Mouse (Mus musculus): ENCODE data around the gene Pde2a. TPM values are rescaled to one million over a fixed set of nuclear protein-coding genes. Genes with fewer than 3 reads are reported as not detected.

Gene Pde2a
- polyA plus RNA-seq, 1 experiment from 2014 or later, result 31.6 TPM

DNA sequence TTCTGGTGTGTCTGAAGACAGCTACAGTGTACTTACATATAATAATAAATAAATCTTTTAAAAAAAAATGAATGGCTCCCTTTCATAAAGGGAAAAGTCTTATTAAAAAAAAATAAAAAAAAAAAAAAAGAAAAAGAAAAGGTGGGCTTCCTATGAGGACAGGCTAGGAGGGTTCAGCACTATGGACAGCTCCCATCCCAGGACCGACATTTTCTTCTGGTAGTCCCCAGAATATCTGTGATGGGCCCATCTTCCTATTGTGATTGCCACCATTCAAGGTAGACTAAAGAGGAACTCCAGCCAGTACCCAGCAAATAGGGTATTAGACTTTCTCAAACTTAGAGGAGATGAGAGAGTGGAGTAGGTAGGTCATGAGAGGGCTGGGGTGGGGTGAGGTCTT is 16.4 kb downstream of the Pde2a start:
- Histone ChIP-seq H3K4me2 (ENCODE audit: low read length) (no peak overlapping the region), H3K36me3 (ENCODE audit: control insufficient read depth, insufficient read depth, low read length) (no peaks in the 10 kb centered on the region), H3K9me3 (replicated peaks; ENCODE audit: control insufficient read depth, low read length, poor library complexity, severe bottlenecking) (no peaks in the 10 kb centered on the region), H3K9ac (ENCODE audit: low read depth, low read length) (no peak overlapping the region), H3K27ac (ENCODE audit: low read length) (no peak overlapping the region), H3K4me3 (ENCODE audit: low read depth, low read length) (no peak overlapping the region), H3K4me1 (ENCODE audit: control insufficient read depth, insufficient read depth, low read length) (no peaks in the 10 kb centered on the region), H3K27me3 (ENCODE audit: control insufficient read depth, insufficient read depth, low read depth, low read length) (no peaks in the 10 kb centered on the region)
- ATAC-seq, result no peak
- WGBS, result 15% methylated on average over 1 of the region's 1 CpGs

DNA sequence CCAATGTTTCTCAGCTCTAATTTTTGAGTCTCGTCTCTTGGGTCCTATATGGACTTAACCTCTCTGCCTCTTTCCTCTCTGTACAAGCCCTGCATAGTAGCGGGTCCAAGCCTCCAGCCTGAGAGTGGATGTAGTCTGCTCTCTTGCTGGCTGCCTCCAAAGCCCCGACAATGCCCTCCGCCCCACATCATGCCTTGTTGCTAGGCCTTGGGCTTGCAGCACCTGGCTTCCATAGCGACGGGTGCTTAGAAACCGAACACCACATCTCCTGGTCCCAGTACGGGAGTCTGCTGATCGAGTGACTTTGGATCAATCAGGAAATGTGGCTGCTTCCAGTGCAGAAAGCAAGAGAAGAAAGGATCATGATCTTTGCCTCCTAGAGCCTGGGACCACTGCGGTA is 21.6 kb downstream of the Pde2a start:
- no peak overlapping the region for H3K27ac ChIP-seq (ENCODE audit: low read length)
- H3K36me3 ChIP-seq (ENCODE audit: control insufficient read depth, insufficient read depth, low read length), result no peaks in the 10 kb centered on the region
- H3K4me3 ChIP-seq (ENCODE audit: low read depth, low read length), result no peak overlapping the region
- H3K9ac ChIP-seq (ENCODE audit: low read depth, low read length), result no peak overlapping the region
- ATAC-seq, result 0 out of 2 replicates have a peak, but pooled peaks have one; percentile 53
- WGBS, result 50% methylated on average over 10 of the region's 10 CpGs
- H3K9me3 ChIP-seq (replicated peaks; ENCODE audit: control insufficient read depth, low read length, poor library complexity, severe bottlenecking), result no peaks in the 10 kb centered on the region
- H3K4me1 ChIP-seq (ENCODE audit: control insufficient read depth, insufficient read depth, low read length), result no peaks in the 10 kb centered on the region
- no peak overlapping the region for H3K4me2 ChIP-seq (ENCODE audit: low read length)
- no peaks in the 10 kb centered on the region for H3K27me3 ChIP-seq (ENCODE audit: control insufficient read depth, insufficient read depth, low read depth, low read length)

DNA sequence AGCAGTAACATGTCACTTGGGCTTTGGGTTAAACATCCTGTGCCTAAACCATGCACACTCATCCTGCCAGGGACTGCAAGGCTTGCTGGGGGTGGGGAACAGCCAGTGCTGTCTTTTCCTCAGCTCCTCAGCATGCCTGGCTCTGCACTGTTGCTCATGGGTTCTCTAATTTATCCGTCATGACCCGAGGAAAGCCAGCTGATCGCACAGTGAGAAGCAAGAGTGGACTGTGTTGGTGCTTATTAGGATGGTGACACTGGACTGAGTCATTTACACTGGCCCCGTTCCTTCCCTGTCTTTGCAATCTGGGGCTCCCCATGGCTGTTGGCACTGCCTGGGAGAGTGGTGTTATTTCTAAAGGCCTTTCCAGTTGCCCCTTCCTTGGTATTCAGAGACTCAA is 22.7 kb downstream of the Pde2a start:
- Histone ChIP-seq H3K9ac (ENCODE audit: low read depth, low read length) (no peak overlapping the region), H3K4me2 (ENCODE audit: low read length) (no peak overlapping the region), H3K9me3 (replicated peaks; ENCODE audit: control insufficient read depth, low read length, poor library complexity, severe bottlenecking) (no peaks in the 10 kb centered on the region), H3K36me3 (ENCODE audit: control insufficient read depth, insufficient read depth, low read length) (no peaks in the 10 kb centered on the region), H3K4me3 (ENCODE audit: low read depth, low read length) (no peak overlapping the region), H3K27ac (ENCODE audit: low read length) (no peak overlapping the region), H3K27me3 (ENCODE audit: control insufficient read depth, insufficient read depth, low read depth, low read length) (no peaks in the 10 kb centered on the region), H3K4me1 (ENCODE audit: control insufficient read depth, insufficient read depth, low read length) (no peaks in the 10 kb centered on the region)
- 75% methylated on average over 4 of the region's 4 CpGs for WGBS
- ATAC-seq, result no peak

DNA sequence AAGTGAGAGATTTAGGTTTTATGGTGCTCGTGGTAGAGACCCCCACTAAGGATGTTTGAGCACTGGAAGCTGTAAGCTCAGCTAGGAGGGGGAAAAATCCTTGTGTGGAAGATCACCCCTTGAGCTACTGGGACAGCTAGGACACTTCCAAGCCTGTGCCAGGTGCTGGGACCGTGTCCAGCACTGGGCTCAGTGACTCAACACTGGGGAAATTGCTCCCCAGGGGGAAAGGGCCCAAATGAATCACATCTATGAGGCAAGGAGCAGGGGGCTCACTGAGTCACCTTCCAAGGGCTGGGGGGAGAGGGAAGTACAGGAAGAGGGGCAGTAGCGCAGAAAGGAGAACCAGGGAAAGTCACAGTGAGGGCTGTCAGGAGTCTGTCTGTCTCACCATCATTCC is 28.4 kb downstream of the Pde2a start:
- Histone ChIP-seq H3K36me3 (ENCODE audit: control insufficient read depth, insufficient read depth, low read length) (no peaks in the 10 kb centered on the region), H3K27ac (ENCODE audit: low read length) (no peak overlapping the region), H3K4me1 (ENCODE audit: control insufficient read depth, insufficient read depth, low read length) (peaks cover 7% of the 10 kb centered on the region; the same call in 1 of the 2 replicates), H3K9ac (ENCODE audit: low read depth, low read length) (no peak overlapping the region), H3K27me3 (ENCODE audit: control insufficient read depth, insufficient read depth, low read depth, low read length) (peaks cover 18% of the 10 kb centered on the region), H3K4me3 (ENCODE audit: low read depth, low read length) (no peak overlapping the region), H3K9me3 (replicated peaks; ENCODE audit: control insufficient read depth, low read length, poor library complexity, severe bottlenecking) (no peaks in the 10 kb centered on the region), H3K4me2 (ENCODE audit: low read length) (no peak overlapping the region)
- 34% methylated on average over 3 of the region's 3 CpGs for WGBS
- ATAC-seq, result no peak

DNA sequence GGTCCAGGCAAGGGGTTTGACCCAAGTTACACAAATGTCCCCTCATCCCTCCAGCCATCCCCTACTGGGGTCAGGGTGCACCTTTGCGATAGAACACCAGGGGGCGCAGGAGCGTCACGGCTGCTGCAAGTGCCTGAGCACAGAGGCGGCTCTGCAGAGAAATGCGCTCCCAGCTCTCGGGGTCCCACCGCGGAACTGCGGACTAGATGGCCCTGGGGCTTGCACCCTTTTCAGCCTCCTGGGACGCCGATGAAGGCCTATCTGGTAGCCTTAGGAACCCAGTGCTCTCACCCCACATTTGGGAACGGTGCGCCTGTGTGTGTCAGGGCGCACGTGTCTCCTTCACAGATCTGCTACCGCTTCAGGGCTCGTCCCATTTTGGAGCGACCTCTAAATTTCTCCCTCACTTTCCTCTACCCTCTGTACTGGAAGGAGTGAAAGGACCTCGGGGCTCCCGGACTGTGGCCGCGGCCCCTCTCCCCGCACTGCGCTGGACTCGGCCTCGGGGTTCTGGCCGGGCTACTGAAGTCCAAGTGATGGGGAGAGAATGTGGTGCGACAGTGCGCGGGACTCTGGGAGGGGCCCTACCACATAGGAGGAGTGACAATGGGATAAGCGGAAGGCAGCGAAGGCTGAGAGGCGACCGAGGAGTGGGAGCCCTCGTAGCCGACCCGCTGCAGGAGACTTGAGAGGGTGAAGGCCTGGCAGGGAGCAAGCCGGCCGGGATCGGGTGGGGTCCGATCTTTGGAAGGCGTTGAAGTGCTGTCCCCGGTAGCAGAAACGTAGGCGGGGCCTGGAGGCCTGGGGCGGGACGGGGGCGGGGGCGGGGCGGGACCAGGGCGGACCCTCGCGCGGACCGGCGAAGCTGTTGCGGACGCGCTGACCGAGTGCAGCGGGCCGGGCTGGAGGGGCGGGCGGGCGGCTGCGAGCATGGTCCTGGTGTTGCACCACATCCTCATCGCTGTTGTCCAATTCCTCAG is 29.2 kb downstream of the Pde2a start:
- peaks cover 7% of the 10 kb centered on the region; the same call in 1 of the 2 replicates for H3K4me1 ChIP-seq (ENCODE audit: control insufficient read depth, insufficient read depth, low read length)
- H3K27ac ChIP-seq (ENCODE audit: low read length), result no peak overlapping the region
- no peaks in the 10 kb centered on the region for H3K9me3 ChIP-seq (replicated peaks; ENCODE audit: control insufficient read depth, low read length, poor library complexity, severe bottlenecking)
- ATAC-seq, result peak; percentile 87
- H3K27me3 ChIP-seq (ENCODE audit: control insufficient read depth, insufficient read depth, low read depth, low read length), result peaks cover 18% of the 10 kb centered on the region
- WGBS, result under 1% methylated on average over 64 of the region's 68 CpGs
- peak overlapping the region; percentile 60 for H3K4me3 ChIP-seq (ENCODE audit: low read depth, low read length)
- H3K9ac ChIP-seq (ENCODE audit: low read depth, low read length), result peak overlapping the region; percentile 70
- H3K4me2 ChIP-seq (ENCODE audit: low read length), result peak overlapping the region; percentile 100
- H3K36me3 ChIP-seq (ENCODE audit: control insufficient read depth, insufficient read depth, low read length), result no peaks in the 10 kb centered on the region

DNA sequence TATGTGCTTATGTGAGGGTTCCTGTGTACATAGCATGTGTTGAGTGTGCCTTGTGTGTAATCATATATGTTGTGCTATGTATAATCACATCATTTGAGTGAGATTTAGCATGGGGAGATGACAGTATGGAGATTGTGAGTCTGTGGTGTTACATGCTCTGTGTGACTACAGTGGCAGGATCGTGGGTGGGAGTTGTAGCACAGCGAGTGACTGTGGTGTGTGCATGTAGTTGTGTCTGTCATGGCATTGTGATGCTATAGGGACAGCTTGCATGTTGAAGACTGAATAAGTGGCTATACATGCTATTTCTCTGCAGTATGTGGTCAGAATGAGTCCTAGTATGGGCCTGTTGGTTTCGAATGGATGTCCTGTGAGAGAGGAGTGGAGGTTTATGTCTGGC is 31.2 kb downstream of the Pde2a start:
- 90% methylated on average over 3 of the region's 3 CpGs for WGBS
- peak overlapping the region; percentile 9; the same call in 1 of the 2 replicates for H3K4me3 ChIP-seq (ENCODE audit: low read depth, low read length)
- ATAC-seq, result no peak

DNA sequence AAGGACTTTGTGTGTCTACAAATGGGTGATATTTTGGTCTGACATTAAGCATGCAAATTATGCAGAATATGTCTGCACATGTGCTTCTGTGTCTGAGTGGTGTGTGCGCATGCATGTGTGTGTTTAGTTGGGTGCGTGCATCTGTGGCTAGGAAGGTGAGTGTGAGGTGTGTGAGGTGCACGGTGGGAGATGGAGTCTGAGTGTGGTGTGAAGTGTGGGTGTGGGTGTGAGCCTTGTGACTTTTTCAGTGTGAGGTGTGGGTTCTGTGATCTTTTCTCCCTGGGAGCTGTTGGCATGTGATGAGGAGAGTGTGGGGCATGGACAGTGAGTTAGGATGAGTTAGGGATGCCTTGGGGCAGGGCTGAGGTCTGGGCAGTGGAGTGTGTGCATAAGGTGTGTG is 31.8 kb downstream of the Pde2a start:
- 93% methylated on average over 3 of the region's 3 CpGs for WGBS
- H3K4me3 ChIP-seq (ENCODE audit: low read depth, low read length), result no peak overlapping the region

More for the DNA sequence above, 31.2 kb downstream of the Pde2a start:
- peak overlapping the region; percentile 100 for H3K4me2 ChIP-seq (ENCODE audit: low read length)
- peaks cover 7% of the 10 kb centered on the region; the same call in 1 of the 2 replicates for H3K4me1 ChIP-seq (ENCODE audit: control insufficient read depth, insufficient read depth, low read length)
- no peak overlapping the region for H3K27ac ChIP-seq (ENCODE audit: low read length)
- H3K9ac ChIP-seq (ENCODE audit: low read depth, low read length), result no peak overlapping the region
- H3K36me3 ChIP-seq (ENCODE audit: control insufficient read depth, insufficient read depth, low read length), result no peaks in the 10 kb centered on the region
- H3K27me3 ChIP-seq (ENCODE audit: control insufficient read depth, insufficient read depth, low read depth, low read length), result peaks cover 18% of the 10 kb centered on the region
- H3K9me3 ChIP-seq (replicated peaks; ENCODE audit: control insufficient read depth, low read length, poor library complexity, severe bottlenecking), result no peaks in the 10 kb centered on the region

DNA sequence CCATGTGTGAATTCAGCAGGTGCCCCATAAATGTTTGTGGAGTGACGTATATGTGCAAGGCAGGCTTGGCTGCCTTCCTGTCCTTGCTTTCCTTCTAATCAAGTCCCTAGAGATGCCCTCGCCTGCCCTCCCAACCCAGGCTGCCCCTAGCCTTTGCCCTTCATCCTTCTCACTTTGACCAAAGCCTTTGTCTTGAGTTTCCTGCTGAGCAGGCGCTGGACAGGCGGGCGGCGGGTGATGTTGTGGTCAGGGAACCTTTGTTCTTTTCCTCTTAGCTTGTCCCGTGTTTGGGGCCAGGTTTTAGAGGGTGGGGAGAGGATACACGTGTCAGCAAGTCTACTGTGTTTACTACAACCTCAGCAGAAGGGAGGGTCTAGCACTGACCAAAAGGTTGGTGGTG is 32.2 kb downstream of the Pde2a start:
- Histone ChIP-seq H3K36me3 (ENCODE audit: control insufficient read depth, insufficient read depth, low read length) (no peaks in the 10 kb centered on the region), H3K4me2 (ENCODE audit: low read length) (no peak overlapping the region), H3K27me3 (ENCODE audit: control insufficient read depth, insufficient read depth, low read depth, low read length) (peaks cover 18% of the 10 kb centered on the region), H3K4me1 (ENCODE audit: control insufficient read depth, insufficient read depth, low read length) (peaks cover 7% of the 10 kb centered on the region; the same call in 1 of the 2 replicates), H3K9ac (ENCODE audit: low read depth, low read length) (no peak overlapping the region), H3K4me3 (ENCODE audit: low read depth, low read length) (no peak overlapping the region), H3K9me3 (replicated peaks; ENCODE audit: control insufficient read depth, low read length, poor library complexity, severe bottlenecking) (no peaks in the 10 kb centered on the region), H3K27ac (ENCODE audit: low read length) (no peak overlapping the region)
- ATAC-seq, result no peak
- WGBS, result 21% methylated on average over 8 of the region's 8 CpGs

More for the DNA sequence above, 31.8 kb downstream of the Pde2a start:
- no peak for ATAC-seq
- Histone ChIP-seq H3K27ac (ENCODE audit: low read length) (no peak overlapping the region), H3K27me3 (ENCODE audit: control insufficient read depth, insufficient read depth, low read depth, low read length) (peaks cover 18% of the 10 kb centered on the region), H3K4me1 (ENCODE audit: control insufficient read depth, insufficient read depth, low read length) (peaks cover 7% of the 10 kb centered on the region; the same call in 1 of the 2 replicates), H3K9me3 (replicated peaks; ENCODE audit: control insufficient read depth, low read length, poor library complexity, severe bottlenecking) (no peaks in the 10 kb centered on the region), H3K4me2 (ENCODE audit: low read length) (peak overlapping the region; percentile 100), H3K9ac (ENCODE audit: low read depth, low read length) (no peak overlapping the region), H3K36me3 (ENCODE audit: control insufficient read depth, insufficient read depth, low read length) (no peaks in the 10 kb centered on the region)

DNA sequence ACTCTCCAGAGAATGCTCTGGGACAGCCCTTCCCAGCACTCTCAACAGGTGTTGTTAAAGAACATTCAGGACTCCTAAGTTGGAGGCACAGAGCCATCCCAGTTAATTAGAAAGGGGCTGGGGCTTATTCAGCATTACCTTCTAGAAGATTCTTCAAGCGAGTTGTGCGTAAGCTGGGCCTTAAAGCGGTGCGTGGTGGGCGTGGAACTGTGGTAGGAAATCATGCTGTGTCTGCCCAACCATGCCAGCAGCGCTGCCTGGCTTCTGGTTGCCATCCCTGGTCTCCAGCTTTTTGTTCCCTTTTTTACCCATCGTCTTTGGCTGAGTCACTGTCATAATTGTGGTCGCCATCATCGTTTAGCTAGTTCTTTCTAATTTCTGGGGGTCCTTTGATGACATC is 33.0 kb downstream of the Pde2a start:
- Histone ChIP-seq H3K4me2 (ENCODE audit: low read length) (no peak overlapping the region), H3K9me3 (replicated peaks; ENCODE audit: control insufficient read depth, low read length, poor library complexity, severe bottlenecking) (no peaks in the 10 kb centered on the region), H3K27ac (ENCODE audit: low read length) (no peak overlapping the region), H3K9ac (ENCODE audit: low read depth, low read length) (no peak overlapping the region), H3K4me1 (ENCODE audit: control insufficient read depth, insufficient read depth, low read length) (peaks cover 7% of the 10 kb centered on the region; the same call in 1 of the 2 replicates), H3K27me3 (ENCODE audit: control insufficient read depth, insufficient read depth, low read depth, low read length) (peaks cover 18% of the 10 kb centered on the region), H3K4me3 (ENCODE audit: low read depth, low read length) (no peak overlapping the region), H3K36me3 (ENCODE audit: control insufficient read depth, insufficient read depth, low read length) (no peaks in the 10 kb centered on the region)
- 90% methylated on average over 9 of the region's 9 CpGs for WGBS
- ATAC-seq, result no peak
